Comparison of ENCODE assay signal across 8 mouse cellular contexts in the genomic region with DNA sequence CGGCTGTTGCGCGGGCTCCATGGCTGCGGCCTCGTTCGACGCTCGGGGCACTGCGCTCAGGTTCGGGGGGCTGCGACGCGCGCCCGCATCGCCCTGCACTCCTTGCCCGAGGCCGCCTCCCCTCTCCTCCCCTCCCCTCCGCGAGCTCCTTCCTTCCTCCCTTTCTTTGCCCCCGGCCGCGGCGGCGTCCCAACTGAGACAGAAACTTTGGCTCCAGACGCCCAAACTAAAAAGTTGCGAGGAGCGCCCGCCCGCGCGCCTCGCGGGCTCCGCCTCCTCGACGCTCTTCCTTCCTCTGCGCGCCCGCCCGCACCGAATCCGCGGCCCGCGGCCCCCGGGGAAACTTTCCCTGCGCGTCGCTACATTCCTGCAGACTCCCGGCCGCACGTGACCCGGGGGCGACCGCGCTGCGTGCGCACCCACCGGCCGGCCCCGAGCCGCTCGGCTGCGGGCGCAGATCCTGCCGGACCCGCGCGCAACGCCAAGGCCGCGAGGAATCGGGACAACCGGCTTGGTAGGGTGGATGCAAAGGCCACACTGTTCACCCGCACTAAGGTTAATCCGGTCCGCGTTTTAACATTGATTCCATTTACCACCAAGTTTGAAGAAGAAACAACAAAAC. TPM values are rescaled to one million over a fixed set of nuclear protein-coding genes. Genes with fewer than 3 reads are reported as not detected.
DNase-seq lines count a peak whose midpoint lies in the region; ATAC-seq and TF ChIP-seq lines count a peak whose summit lies in the region.

A gene (minus strand): TSS at position 227 of the 622 bp plus-strand sequence.

- H3K27ac ChIP-seq in forebrain, embryonic 15.5 days (replicated peaks): peak within 1 kb of the TSS; percentile 86
- peak within 1 kb of the TSS; percentile 66 for H3K27ac ChIP-seq in liver, embryonic 16.5 days (ENCODE audit: low read length)
- H3K27ac ChIP-seq in neural tube, embryonic 15.5 days (replicated peaks): peak within 1 kb of the TSS; percentile 87
- H3K27ac ChIP-seq in thymus, adult 2 months (ENCODE audit: control insufficient read depth, insufficient read depth, low read length): no peak within 1 kb of the TSS

- H3K4me2 ChIP-seq in forebrain, embryonic 15.5 days (replicated peaks): peak within 1 kb of the TSS; percentile 76
- H3K4me2 ChIP-seq in liver, embryonic 16.5 days (ENCODE audit: low read depth, low read length): peak within 1 kb of the TSS; percentile 48
- H3K4me2 ChIP-seq in neural tube, embryonic 15.5 days: peak within 1 kb of the TSS; percentile 94

- no peaks in the 10 kb centered on the region for H3K27me3 ChIP-seq in forebrain, embryonic 15.5 days
- H3K27me3 ChIP-seq in liver, embryonic 16.5 days (ENCODE audit: control insufficient read depth, insufficient read depth, low read depth, low read length): peaks cover 49% of the 10 kb centered on the region
- no peaks in the 10 kb centered on the region for H3K27me3 ChIP-seq in neural tube, embryonic 15.5 days (replicated peaks)
- peaks cover 5% of the 10 kb centered on the region; the same call in 1 of the 2 replicates for H3K27me3 ChIP-seq in thymus, adult 2 months (ENCODE audit: control insufficient read depth, insufficient read depth, low read length)

- no peaks in the 10 kb centered on the region for H3K9me3 ChIP-seq in forebrain, embryonic 15.5 days
- H3K9me3 ChIP-seq in liver, embryonic 16.5 days (replicated peaks; ENCODE audit: control insufficient read depth, low read length): no peaks in the 10 kb centered on the region
- no peaks in the 10 kb centered on the region for H3K9me3 ChIP-seq in neural tube, embryonic 15.5 days (replicated peaks)

- peak; percentile 72 for DNase-seq in CD4-positive helper T cell, adult 2 months (ENCODE audit: low read depth, low spot score)
- peak; percentile 95 to 96 for DNase-seq in heart, postnatal 10 days
- peak; percentile 92 to 95 for DNase-seq in kidney, postnatal 36 days
- DNase-seq in thymus, adult 2 months: peak; percentile 57

- H3K4me1 ChIP-seq in forebrain, embryonic 15.5 days: peaks cover 35% of the 10 kb centered on the region
- no peaks in the 10 kb centered on the region for H3K4me1 ChIP-seq in liver, embryonic 16.5 days (ENCODE audit: control insufficient read depth, low read depth, low read length)
- H3K4me1 ChIP-seq in neural tube, embryonic 15.5 days: peaks cover 22% of the 10 kb centered on the region
- no peaks in the 10 kb centered on the region; the same call in 1 of the 2 replicates for H3K4me1 ChIP-seq in thymus, adult 2 months (replicated peaks; ENCODE audit: control insufficient read depth, insufficient read depth, low read length)

- H3K36me3 ChIP-seq in forebrain, embryonic 15.5 days: no peaks in the 10 kb centered on the region
- no peaks in the 10 kb centered on the region for H3K36me3 ChIP-seq in liver, embryonic 16.5 days (ENCODE audit: control insufficient read depth, insufficient read depth)
- no peaks in the 10 kb centered on the region for H3K36me3 ChIP-seq in neural tube, embryonic 15.5 days
- H3K36me3 ChIP-seq in thymus, adult 2 months (ENCODE audit: control insufficient read depth, insufficient read depth, low read length): no peaks in the 10 kb centered on the region

- intact Hi-C loops in heart, postnatal 10 days (cut with DNase I): loop anchor here (1.0 to 10.0 kb wide), 7 partner anchors 38 to 822 kb away; a partner anchor contains a TSS

- 0 out of 2 replicates have a peak, but pooled peaks have one; percentile 5 for TF ChIP-seq CTCF in thymus, adult 2 months (IDR thresholded peaks at IDR 0.05; ENCODE audit: borderline replicate concordance, control insufficient read depth, extremely low read depth, insufficient read depth, low read length, poor library complexity)

- no peak for TF ChIP-seq POLR2A in thymus, adult 2 months (IDR thresholded peaks at IDR 0.05; ENCODE audit: control insufficient read depth, extremely low read depth, insufficient read depth, low read length, poor library complexity)

- WGBS in forebrain, embryonic 15.5 days: under 1% methylated on average over 57 of the region's 79 CpGs
- under 1% methylated on average over 60 of the region's 79 CpGs for WGBS in liver, embryonic 16.5 days (ENCODE audit: insufficient replicate concordance)
- WGBS in neural tube, embryonic 15.5 days: under 1% methylated on average over 76 of the region's 79 CpGs
- WGBS in thymus, adult 2 months: 1% methylated on average over 79 of the region's 79 CpGs

- peak within 1 kb of the TSS; percentile 62 for H3K9ac ChIP-seq in forebrain, embryonic 15.5 days (replicated peaks)
- H3K9ac ChIP-seq in liver, embryonic 16.5 days (ENCODE audit: low read depth, low read length): peak within 1 kb of the TSS; percentile 63
- peak within 1 kb of the TSS; percentile 64 for H3K9ac ChIP-seq in neural tube, embryonic 15.5 days (replicated peaks)

- peak within 1 kb of the TSS; percentile 84 for H3K4me3 ChIP-seq in forebrain, embryonic 15.5 days
- H3K4me3 ChIP-seq in liver, embryonic 16.5 days (ENCODE audit: low read depth, low read length): peak within 1 kb of the TSS; percentile 64
- H3K4me3 ChIP-seq in neural tube, embryonic 15.5 days (replicated peaks): peak within 1 kb of the TSS; percentile 75
- peak within 1 kb of the TSS; percentile 49 for H3K4me3 ChIP-seq in thymus, adult 2 months (ENCODE audit: control insufficient read depth, insufficient read depth, low read length)

- peak; percentile 54 for ATAC-seq in cerebellum, adult (ENCODE audit: insufficient number of reproducible peaks, low FRiP score, low TSS enrichment)
- peak; percentile 85 for ATAC-seq in forebrain, embryonic 15.5 days (replicated peaks)
- peak; percentile 70 for ATAC-seq in liver, embryonic 16.5 days (ENCODE audit: low read depth)
- ATAC-seq in neural tube, embryonic 15.5 days (ENCODE audit: low FRiP score): peak; percentile 80

RNA-seq across cellular contexts. Expression of the gene that starts here (rescaled TPM):
- polyA plus RNA-seq in forebrain, embryonic 15.5 days (2015; fragmentation: Nextera tagmentation; extraction: Ambion mirVana): 8.9 and 9.0 TPM in 2 replicates
- total RNA-seq in heart, postnatal 10 days (2021): 10 to 100 TPM; 63.6 to 70.5 TPM
- polyA plus RNA-seq in liver, embryonic 16.5 days (2015; fragmentation: Nextera tagmentation; extraction: Ambion mirVana): 2.8 and 3.4 TPM in 2 replicates
- polyA plus RNA-seq in neural tube, embryonic 15.5 days (2015; fragmentation: Nextera tagmentation; extraction: Ambion mirVana): 6.8 and 12.1 TPM in 2 replicates
- 13.3 and 14.4 TPM in 2 replicates for polyA plus RNA-seq in thymus, adult 2 months (2012; rRNA removed)
